Mouse (Mus musculus): ENCODE results near the gene Adk. TPM values are rescaled to one million over a fixed set of nuclear protein-coding genes. Genes with fewer than 3 reads are reported as not detected.

The Adk gene
- polyA plus RNA-seq, 1 experiment from 2014 or later, result 33.5 TPM

GRCm38 (mm10) chr14:21034271-21034670 is 18.1 kb upstream of the Adk start:
- no peak overlapping the region for H3K9ac ChIP-seq (replicated peaks; ENCODE audit: low read depth, low read length)
- H3K9me3 ChIP-seq (ENCODE audit: control insufficient read depth, low read length), result no peaks in the 10 kb centered on the region
- no peak overlapping the region for H3K27ac ChIP-seq (ENCODE audit: low read depth, low read length)
- H3K4me1 ChIP-seq (ENCODE audit: control insufficient read depth, insufficient read depth, low read length), result no peaks in the 10 kb centered on the region
- H3K4me2 ChIP-seq (ENCODE audit: low read depth, low read length), result no peak overlapping the region
- ATAC-seq (ENCODE audit: low read depth), result no peak
- 88% methylated on average over 4 of the region's 4 CpGs for WGBS
- H3K4me3 ChIP-seq (ENCODE audit: low read depth, low read length), result no peak overlapping the region
- no peaks in the 10 kb centered on the region for H3K27me3 ChIP-seq (ENCODE audit: control insufficient read depth, insufficient read depth, low read length)
- H3K36me3 ChIP-seq (ENCODE audit: control insufficient read depth, insufficient read depth, low read length), result peaks cover 33% of the 10 kb centered on the region

- Histone ChIP-seq H3K9ac (replicated peaks; ENCODE audit: low read depth, low read length) (no peak overlapping the region), H3K27ac (ENCODE audit: low read depth, low read length) (no peak overlapping the region), H3K4me2 (ENCODE audit: low read depth, low read length) (no peak overlapping the region), H3K27me3 (ENCODE audit: control insufficient read depth, insufficient read depth, low read length) (no peaks in the 10 kb centered on the region), H3K4me1 (ENCODE audit: control insufficient read depth, insufficient read depth, low read length) (no peaks in the 10 kb centered on the region), H3K9me3 (ENCODE audit: control insufficient read depth, low read length) (no peaks in the 10 kb centered on the region), H3K4me3 (ENCODE audit: low read depth, low read length) (no peak overlapping the region), H3K36me3 (ENCODE audit: control insufficient read depth, insufficient read depth, low read length) (peaks cover 36% of the 10 kb centered on the region)
- WGBS, result 92% methylated on average over 3 of the region's 3 CpGs
- no peak for ATAC-seq (ENCODE audit: low read depth)
Measured at GRCm38 (mm10) chr14:21034791-21035190, 17.6 kb upstream of the Adk start.

- no peaks in the 10 kb centered on the region for H3K27me3 ChIP-seq (ENCODE audit: control insufficient read depth, insufficient read depth, low read length)
- H3K4me2 ChIP-seq (ENCODE audit: low read depth, low read length), result no peak overlapping the region
- H3K9ac ChIP-seq (replicated peaks; ENCODE audit: low read depth, low read length), result no peak overlapping the region
- H3K27ac ChIP-seq (ENCODE audit: low read depth, low read length), result no peak overlapping the region
- H3K9me3 ChIP-seq (ENCODE audit: control insufficient read depth, low read length), result no peaks in the 10 kb centered on the region
- no peak for ATAC-seq (ENCODE audit: low read depth)
- no peaks in the 10 kb centered on the region for H3K4me1 ChIP-seq (ENCODE audit: control insufficient read depth, insufficient read depth, low read length)
- H3K36me3 ChIP-seq (ENCODE audit: control insufficient read depth, insufficient read depth, low read length), result peaks cover 36% of the 10 kb centered on the region
- H3K4me3 ChIP-seq (ENCODE audit: low read depth, low read length), result no peak overlapping the region
- WGBS, result 95% methylated on average over 12 of the region's 12 CpGs
Measured at GRCm38 (mm10) chr14:21039077-21039476, 13.3 kb upstream of the Adk start.

GRCm38 (mm10) chr14:21039623-21040022 is 12.8 kb upstream of the Adk start:
- Histone ChIP-seq H3K4me1 (ENCODE audit: control insufficient read depth, insufficient read depth, low read length) (no peaks in the 10 kb centered on the region), H3K27ac (ENCODE audit: low read depth, low read length) (no peak overlapping the region), H3K9ac (replicated peaks; ENCODE audit: low read depth, low read length) (no peak overlapping the region), H3K27me3 (ENCODE audit: control insufficient read depth, insufficient read depth, low read length) (no peaks in the 10 kb centered on the region), H3K4me3 (ENCODE audit: low read depth, low read length) (no peak overlapping the region), H3K9me3 (ENCODE audit: control insufficient read depth, low read length) (no peaks in the 10 kb centered on the region), H3K36me3 (ENCODE audit: control insufficient read depth, insufficient read depth, low read length) (peaks cover 32% of the 10 kb centered on the region), H3K4me2 (ENCODE audit: low read depth, low read length) (no peak overlapping the region)
- WGBS, result 90% methylated on average over 4 of the region's 4 CpGs
- no peak for ATAC-seq (ENCODE audit: low read depth)

GRCm38 (mm10) chr14:21047840-21048239 is 4.5 kb upstream of the Adk start:
- Histone ChIP-seq H3K27me3 (ENCODE audit: control insufficient read depth, insufficient read depth, low read length) (no peaks in the 10 kb centered on the region), H3K9me3 (ENCODE audit: control insufficient read depth, low read length) (no peaks in the 10 kb centered on the region), H3K4me1 (ENCODE audit: control insufficient read depth, insufficient read depth, low read length) (no peaks in the 10 kb centered on the region), H3K27ac (ENCODE audit: low read depth, low read length) (no peak overlapping the region), H3K4me3 (ENCODE audit: low read depth, low read length) (no peak overlapping the region), H3K4me2 (ENCODE audit: low read depth, low read length) (no peak overlapping the region), H3K36me3 (ENCODE audit: control insufficient read depth, insufficient read depth, low read length) (no peaks in the 10 kb centered on the region), H3K9ac (replicated peaks; ENCODE audit: low read depth, low read length) (no peak overlapping the region)
- no peak for ATAC-seq (ENCODE audit: low read depth)
- 89% methylated on average over 2 of the region's 2 CpGs for WGBS

- no peaks in the 10 kb centered on the region for H3K36me3 ChIP-seq (ENCODE audit: control insufficient read depth, insufficient read depth, low read length)
- H3K27ac ChIP-seq (ENCODE audit: low read depth, low read length), result no peak overlapping the region
- H3K4me2 ChIP-seq (ENCODE audit: low read depth, low read length), result no peak overlapping the region
- H3K4me3 ChIP-seq (ENCODE audit: low read depth, low read length), result no peak overlapping the region
- ATAC-seq (ENCODE audit: low read depth), result no peak
- no peaks in the 10 kb centered on the region for H3K9me3 ChIP-seq (ENCODE audit: control insufficient read depth, low read length)
- H3K9ac ChIP-seq (replicated peaks; ENCODE audit: low read depth, low read length), result no peak overlapping the region
- no peaks in the 10 kb centered on the region for H3K27me3 ChIP-seq (ENCODE audit: control insufficient read depth, insufficient read depth, low read length)
- H3K4me1 ChIP-seq (ENCODE audit: control insufficient read depth, insufficient read depth, low read length), result no peaks in the 10 kb centered on the region
Measured at GRCm38 (mm10) chr14:21048879-21049278, 3.5 kb upstream of the Adk start.

GRCm38 (mm10) chr14:21050734-21051133 is 1.6 kb upstream of the Adk start:
- Histone ChIP-seq H3K27me3 (ENCODE audit: control insufficient read depth, insufficient read depth, low read length) (no peaks in the 10 kb centered on the region), H3K9me3 (ENCODE audit: control insufficient read depth, low read length) (no peaks in the 10 kb centered on the region), H3K4me1 (ENCODE audit: control insufficient read depth, insufficient read depth, low read length) (no peaks in the 10 kb centered on the region), H3K36me3 (ENCODE audit: control insufficient read depth, insufficient read depth, low read length) (no peaks in the 10 kb centered on the region), H3K27ac (ENCODE audit: low read depth, low read length) (no peak overlapping the region), H3K4me3 (ENCODE audit: low read depth, low read length) (no peak overlapping the region), H3K9ac (replicated peaks; ENCODE audit: low read depth, low read length) (no peak overlapping the region), H3K4me2 (ENCODE audit: low read depth, low read length) (no peak overlapping the region)
- ATAC-seq (ENCODE audit: low read depth), result no peak
- 79% methylated on average over 3 of the region's 3 CpGs for WGBS

GRCm38 (mm10) chr14:21051380-21052111 is 828 bp upstream of the Adk start:
- no peaks in the 10 kb centered on the region for H3K9me3 ChIP-seq (ENCODE audit: control insufficient read depth, low read length)
- peak overlapping the region; percentile 72 for H3K4me3 ChIP-seq (ENCODE audit: low read depth, low read length)
- no peaks in the 10 kb centered on the region for H3K27me3 ChIP-seq (ENCODE audit: control insufficient read depth, insufficient read depth, low read length)
- no peaks in the 10 kb centered on the region for H3K36me3 ChIP-seq (ENCODE audit: control insufficient read depth, insufficient read depth, low read length)
- H3K4me2 ChIP-seq (ENCODE audit: low read depth, low read length), result peak overlapping the region; percentile 80
- 10% methylated on average over 28 of the region's 28 CpGs for WGBS
- ATAC-seq (ENCODE audit: low read depth), result no peak; the same call in 1 of the 2 replicates
- no peaks in the 10 kb centered on the region for H3K4me1 ChIP-seq (ENCODE audit: control insufficient read depth, insufficient read depth, low read length)
- peak overlapping the region; percentile 95 for H3K27ac ChIP-seq (ENCODE audit: low read depth, low read length)
- H3K9ac ChIP-seq (replicated peaks; ENCODE audit: low read depth, low read length), result peak overlapping the region; percentile 66

- ATAC-seq (ENCODE audit: low read depth), result peak; percentile 81
- Histone ChIP-seq H3K27ac (ENCODE audit: low read depth, low read length) (peak overlapping the region; percentile 52), H3K4me2 (ENCODE audit: low read depth, low read length) (peak overlapping the region; percentile 80), H3K27me3 (ENCODE audit: control insufficient read depth, insufficient read depth, low read length) (no peaks in the 10 kb centered on the region), H3K9ac (replicated peaks; ENCODE audit: low read depth, low read length) (peak overlapping the region; percentile 66), H3K4me1 (ENCODE audit: control insufficient read depth, insufficient read depth, low read length) (no peaks in the 10 kb centered on the region), H3K9me3 (ENCODE audit: control insufficient read depth, low read length) (no peaks in the 10 kb centered on the region), H3K4me3 (ENCODE audit: low read depth, low read length) (peak overlapping the region; percentile 72), H3K36me3 (ENCODE audit: control insufficient read depth, insufficient read depth, low read length) (no peaks in the 10 kb centered on the region)
- WGBS, result under 1% methylated on average over 23 of the region's 25 CpGs
Measured at GRCm38 (mm10) chr14:21052781-21053130, 382 bp downstream of the Adk start.
